Mouse (Mus musculus) testis, adult 2 months (tissue): Measurements from ENCODE around the gene Rbm5.

ENCODE experiments used
- CTCF ChIP-seq: fragments of 200-500 bp; IDR thresholded peaks from 2 replicates; pipeline ENCODE4 v1.5.1; 2012; ENCODE audit warnings: low read depth, mild to moderate bottlenecking, inconsistent platforms, low read length, moderate library complexity; ENCODE audit not compliant: control insufficient read depth, insufficient read depth, insufficient replicate concordance
- POLR2A ChIP-seq: fragments of 200-500 bp; IDR thresholded peaks from 2 replicates; pipeline ENCODE4 v1.6.1; 2012; ENCODE audit warnings: low read depth, mild to moderate bottlenecking, inconsistent platforms, low read length, moderate library complexity; ENCODE audit not compliant: control insufficient read depth

DNA sequence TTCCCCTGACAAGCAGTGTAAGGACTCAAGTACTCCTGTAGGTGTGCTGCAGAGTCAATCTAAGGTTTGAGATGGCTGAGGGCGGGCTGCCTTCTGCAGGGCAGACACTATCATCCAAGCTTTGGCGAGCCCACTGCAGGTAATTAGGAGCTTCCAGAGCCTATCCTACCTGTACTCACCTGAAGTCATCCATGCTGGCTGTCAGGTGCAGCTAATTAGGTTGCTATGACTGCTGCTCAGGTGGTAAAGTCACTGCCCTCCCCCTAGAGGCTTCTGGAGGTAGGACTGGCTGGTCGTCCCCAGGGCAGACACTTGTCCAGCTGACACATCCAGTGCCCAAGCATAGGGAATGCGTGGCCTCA lies 32.0 kb downstream of the Rbm5 start:
- peak; percentile 41; the same call in 1 of the 2 replicates for TF ChIP-seq CTCF
- no peak for TF ChIP-seq POLR2A
